In genomic region chr3:131191454-131191853, GRCm38 (mm10) we compare ENCODE assay signal across 29 mouse cellular contexts.
DNase-seq lines count a peak whose midpoint lies in the region; ATAC-seq and TF ChIP-seq lines count a peak whose summit lies in the region.
"Had no signal": no experiment of that assay in that cellular context is flagged by ENCODE, and none has a peak within 500 bp of the region (broad histone marks: within the 10 kb centered on the region; RNA-seq: fewer than 3 reads in every experiment).

No protein-coding gene starts in this region.

- no peak; the same call in 1 of the 2 replicates for TF ChIP-seq CTCF in forebrain, postnatal 0 days (IDR thresholded peaks at IDR 0.05; ENCODE audit: low read depth)

- peak; percentile 23; the same call in 1 of the 2 replicates for ATAC-seq in forebrain, postnatal 0 days
- ATAC-seq in midbrain, embryonic 11.5 days (ENCODE audit: low FRiP score) = 0 out of 2 replicates have a peak, but pooled peaks have one; percentile 42
- ATAC-seq: activated CD4-positive, CD25-positive, alpha-beta regulatory T cell, adult 4 months; CD4-positive, CD25-positive, alpha-beta regulatory T cell, adult 4 months; intestine, postnatal 0 days; liver, embryonic 12.5 days; liver, postnatal 0 days; lung, postnatal 0 days had no signal

- no peaks in the 10 kb centered on the region for H3K27me3 ChIP-seq in forebrain, postnatal 0 days (ENCODE audit: insufficient read depth, low read length)
- no peaks in the 10 kb centered on the region for H3K27me3 ChIP-seq in forebrain, embryonic 10.5 days (ENCODE audit: poor library complexity, severe bottlenecking)
- H3K27me3 ChIP-seq in midbrain, embryonic 11.5 days (ENCODE audit: control insufficient read depth, insufficient read depth, low read length) = no peaks in the 10 kb centered on the region
- H3K27me3 ChIP-seq in midbrain, embryonic 10.5 days (ENCODE audit: low read depth, poor library complexity, severe bottlenecking) = no peaks in the 10 kb centered on the region
- H3K27me3 ChIP-seq: heart, embryonic 13.5 days; neural tube, embryonic 13.5 days had no signal

- WGBS in forebrain, postnatal 0 days = 71% methylated on average over 7 of the region's 7 CpGs
- WGBS in forebrain, embryonic 10.5 days = 85% methylated on average over 7 of the region's 7 CpGs
- WGBS in midbrain, embryonic 11.5 days = 86% methylated on average over 7 of the region's 7 CpGs
- 92% methylated on average over 7 of the region's 7 CpGs for WGBS in midbrain, embryonic 10.5 days

- no peak overlapping the region for H3K4me3 ChIP-seq in forebrain, postnatal 0 days (ENCODE audit: low read depth, low read length)
- H3K4me3 ChIP-seq in forebrain, embryonic 10.5 days = no peak overlapping the region
- H3K4me3 ChIP-seq in midbrain, embryonic 11.5 days (ENCODE audit: low read depth, low read length) = no peak overlapping the region
- no peak overlapping the region for H3K4me3 ChIP-seq in midbrain, embryonic 10.5 days
- H3K4me3 ChIP-seq: gastrocnemius, adult 2 months; heart, embryonic 13.5 days; hindbrain, embryonic 10.5 days; liver, embryonic 12.5 days; myocyte; neural tube, embryonic 13.5 days had no signal

- no peaks in the 10 kb centered on the region for H3K4me1 ChIP-seq in forebrain, postnatal 0 days (ENCODE audit: insufficient read depth)
- peaks cover 44% of the 10 kb centered on the region for H3K4me1 ChIP-seq in forebrain, embryonic 10.5 days
- H3K4me1 ChIP-seq in midbrain, embryonic 11.5 days (ENCODE audit: control insufficient read depth, insufficient read depth, low read length) = no peaks in the 10 kb centered on the region
- peaks cover 3% of the 10 kb centered on the region; the same call in 1 of the 2 replicates for H3K4me1 ChIP-seq in midbrain, embryonic 10.5 days
- H3K4me1 ChIP-seq: liver, embryonic 12.5 days; neural tube, embryonic 13.5 days had no signal

- H3K27ac ChIP-seq in forebrain, postnatal 0 days (ENCODE audit: low read depth, low read length) = no peak overlapping the region
- H3K27ac ChIP-seq in forebrain, embryonic 10.5 days = no peak overlapping the region
- H3K27ac ChIP-seq in midbrain, embryonic 11.5 days (ENCODE audit: low read depth, low read length) = no peak overlapping the region
- H3K27ac ChIP-seq in midbrain, embryonic 10.5 days (replicated peaks) = no peak overlapping the region
- H3K27ac ChIP-seq: gastrocnemius, adult 2 months; heart, embryonic 13.5 days; hindbrain, embryonic 10.5 days; liver, embryonic 12.5 days; macrophage; neural tube, embryonic 13.5 days had no signal

- no peaks in the 10 kb centered on the region for H3K36me3 ChIP-seq in forebrain, postnatal 0 days (ENCODE audit: insufficient read depth)
- H3K36me3 ChIP-seq in forebrain, embryonic 10.5 days (replicated peaks) = peaks cover 77% of the 10 kb centered on the region
- no peaks in the 10 kb centered on the region for H3K36me3 ChIP-seq in midbrain, embryonic 11.5 days (ENCODE audit: control insufficient read depth, insufficient read depth, low read length)
- H3K36me3 ChIP-seq in midbrain, embryonic 10.5 days = peaks cover 80% of the 10 kb centered on the region
- H3K36me3 ChIP-seq: heart, embryonic 13.5 days; liver, embryonic 12.5 days; neural tube, embryonic 13.5 days had no signal

- DNase-seq in forebrain, postnatal 0 days = no peak
- DNase-seq in forebrain, embryonic 10.5 days (ENCODE audit: extremely low spot score, low spot score) = no peak
- no peak for DNase-seq in midbrain, embryonic 11.5 days (ENCODE audit: low spot score, missing footprints)
- no peak for DNase-seq in midbrain, embryonic 10.5 days (ENCODE audit: low spot score)
- peak; percentile 46 for DNase-seq in T-cell, adult 2 months (ENCODE audit: low spot score)
- DNase-seq in naive thymus-derived CD4-positive, alpha-beta T cell, adult 2 months (ENCODE audit: low read depth) = peak; percentile 56
- DNase-seq in cerebellum, adult 18-20 months = no peak
- DNase-seq: adrenal gland, adult 8-10 months; cerebellum, adult 8-10 months; cerebellum, postnatal 25 days; gastrocnemius, adult 2 months; heart, postnatal 10 days; kidney, adult 9 months; kidney, postnatal 10 days; layer of hippocampus, postnatal 36 days; left cerebral cortex, postnatal 4 days; liver, postnatal 0 days; thymus, adult 2 months; thymus, postnatal 36 days had no signal

- H3K4me2 ChIP-seq in forebrain, postnatal 0 days (ENCODE audit: low read depth) = no peak overlapping the region
- H3K4me2 ChIP-seq in midbrain, embryonic 11.5 days = no peak overlapping the region
- H3K4me2 ChIP-seq: heart, embryonic 13.5 days; liver, embryonic 12.5 days; neural tube, embryonic 13.5 days had no signal

- no peaks in the 10 kb centered on the region for H3K9me3 ChIP-seq in forebrain, postnatal 0 days (ENCODE audit: low read length)
- no peaks in the 10 kb centered on the region for H3K9me3 ChIP-seq in forebrain, embryonic 10.5 days
- no peaks in the 10 kb centered on the region for H3K9me3 ChIP-seq in midbrain, embryonic 11.5 days (ENCODE audit: control insufficient read depth, low read length)
- no peaks in the 10 kb centered on the region for H3K9me3 ChIP-seq in midbrain, embryonic 10.5 days (replicated peaks)
- H3K9me3 ChIP-seq: heart, embryonic 13.5 days; hindbrain, embryonic 10.5 days; liver, embryonic 12.5 days; neural tube, embryonic 13.5 days had no signal

- no peak overlapping the region for H3K9ac ChIP-seq in forebrain, postnatal 0 days
- no peak overlapping the region for H3K9ac ChIP-seq in midbrain, embryonic 11.5 days (ENCODE audit: low read length)
- H3K9ac ChIP-seq: heart, embryonic 13.5 days; liver, embryonic 12.5 days; liver, postnatal 0 days; neural tube, embryonic 13.5 days had no signal

Comparison
In these comparisons a context has a peak if more than half of its experiments do, and no peak if none do; other contexts are left out.
1. DNase-seq: peak in T-cell, adult 2 months (single experiment) and naive thymus-derived CD4-positive, alpha-beta T cell, adult 2 months (single experiment); none in forebrain, postnatal 0 days (single experiment), forebrain, embryonic 10.5 days (single experiment), midbrain, embryonic 11.5 days (single experiment), midbrain, embryonic 10.5 days (single experiment) and cerebellum, adult 18-20 months (0 of 2).